Mouse (Mus musculus) urinary bladder, postnatal 25 days (tissue): ENCODE measurements around the gene Igfbp2.

Experiments
- DNase-seq: peaks from one replicate; pipeline ENCODE4 v3.0.0; 2022; ENCODE audit warnings: low spot score

Igfbp2 gene

DNA sequence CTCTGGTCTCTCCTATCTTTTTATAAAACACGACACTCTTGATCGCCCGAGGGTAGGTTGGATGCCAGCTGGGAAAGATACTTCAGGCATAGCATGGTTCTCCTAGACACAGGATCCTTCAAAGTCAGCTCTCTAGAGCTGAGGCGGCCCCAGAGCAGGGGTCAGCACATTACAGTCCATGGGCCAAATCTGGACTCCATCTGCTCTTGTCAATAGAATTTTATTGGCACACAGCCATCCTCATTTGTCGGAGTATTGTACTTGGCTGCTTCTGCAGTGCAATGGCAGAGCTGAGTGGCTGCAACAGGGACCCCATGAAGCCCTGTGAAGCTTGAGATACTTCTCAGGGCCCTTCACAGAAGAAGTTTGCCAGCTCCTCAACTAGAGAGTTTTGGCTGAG is 9.1 kb upstream of the Igfbp2 start:
- DNase-seq = no peak

DNA sequence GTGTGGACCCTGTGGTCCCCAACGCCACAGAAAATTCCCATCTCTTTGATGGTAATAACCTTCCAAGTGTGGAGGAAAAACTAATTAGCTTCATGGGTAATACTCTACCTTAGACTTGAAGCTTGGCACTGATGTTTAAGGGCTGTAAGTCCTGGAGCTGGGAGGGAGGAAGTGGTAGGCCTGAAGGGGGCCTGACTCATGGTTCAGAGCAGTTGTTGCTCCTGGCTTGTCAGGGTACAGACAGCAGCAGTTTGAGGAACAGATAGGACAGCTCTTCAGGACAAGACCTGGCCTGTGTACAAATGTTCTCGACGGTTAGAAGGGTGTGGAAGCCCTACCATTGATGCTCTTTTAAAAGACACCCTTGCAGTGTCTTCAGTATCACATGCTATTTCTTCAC is 8.7 kb upstream of the Igfbp2 start:
- DNase-seq = no peak

DNA sequence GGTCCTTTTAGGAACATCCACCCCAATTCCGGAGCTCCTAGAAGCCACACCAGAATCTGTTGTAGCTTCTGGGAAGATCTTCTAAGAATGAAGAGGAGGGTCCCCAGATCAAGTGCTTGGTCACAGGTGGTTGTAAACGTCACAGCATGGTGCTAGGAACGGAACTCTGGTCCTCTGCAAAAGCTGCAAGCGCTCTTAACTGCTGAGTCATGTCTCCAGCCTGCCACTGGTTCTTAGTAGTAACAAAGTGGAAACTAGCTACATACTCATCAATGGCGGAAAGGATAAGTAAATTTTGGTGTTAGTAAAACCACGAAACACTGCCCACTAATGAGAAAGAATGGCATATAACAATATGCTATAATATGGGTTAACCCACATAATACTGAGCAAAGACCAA is 4.3 kb upstream of the Igfbp2 start:
- DNase-seq = no peak

DNA sequence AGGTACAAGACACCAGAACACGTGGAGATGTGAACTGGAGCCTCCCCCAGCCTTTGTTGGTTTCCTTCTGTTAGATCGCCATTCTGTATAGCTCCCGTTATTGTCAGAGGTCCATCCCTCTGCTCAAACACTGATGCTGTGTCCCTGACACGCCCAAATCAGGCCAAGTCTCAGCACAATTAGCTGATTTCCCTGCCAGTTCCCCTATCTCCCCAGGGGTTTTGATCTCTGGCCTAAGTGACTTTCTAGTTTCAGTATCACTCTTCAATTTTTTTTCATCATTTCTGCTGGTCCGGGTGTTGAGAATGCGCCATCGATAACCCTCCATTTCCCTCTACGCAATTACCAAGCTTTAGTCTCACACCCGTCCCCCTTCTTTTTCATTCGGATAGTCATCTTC is 1.4 kb upstream of the Igfbp2 start:
- no peak for DNase-seq

DNA sequence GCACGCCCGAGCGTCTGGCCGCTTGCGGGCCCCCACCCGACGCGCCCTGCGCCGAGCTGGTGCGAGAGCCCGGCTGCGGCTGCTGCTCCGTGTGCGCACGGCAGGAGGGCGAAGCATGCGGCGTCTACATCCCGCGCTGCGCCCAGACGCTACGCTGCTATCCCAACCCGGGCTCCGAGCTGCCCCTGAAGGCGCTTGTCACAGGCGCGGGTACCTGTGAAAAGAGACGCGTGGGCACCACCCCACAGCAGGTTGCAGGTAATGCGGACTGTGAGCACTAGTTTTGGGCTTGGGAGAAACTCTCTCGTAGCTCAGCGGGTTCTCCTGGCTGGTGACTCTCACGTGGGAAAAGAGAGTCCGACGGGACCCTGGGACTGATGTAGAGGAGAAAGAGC is 401 bp downstream of the Igfbp2 start:
- peak; percentile 12 for DNase-seq

DNA sequence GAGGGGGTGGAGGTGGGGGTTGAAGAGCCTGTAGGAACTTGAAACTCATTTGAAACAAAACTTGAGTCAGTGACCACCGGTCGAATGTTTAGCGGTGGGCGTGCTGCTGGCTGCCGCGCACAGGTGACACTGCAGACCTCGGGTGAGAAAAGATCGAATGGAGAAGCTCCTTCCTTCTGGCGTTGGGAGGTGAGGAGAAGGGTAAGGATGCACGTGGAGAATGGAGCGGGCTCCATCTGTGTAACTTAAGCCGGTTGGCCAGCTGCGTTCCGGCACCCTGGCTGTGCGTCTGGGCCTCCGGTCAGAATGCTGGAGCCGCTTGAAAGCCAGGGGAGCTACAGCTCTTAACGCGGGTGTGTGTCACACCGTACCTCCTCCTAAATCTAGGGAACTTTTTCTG is 983 bp downstream of the Igfbp2 start:
- DNase-seq = no peak

DNA sequence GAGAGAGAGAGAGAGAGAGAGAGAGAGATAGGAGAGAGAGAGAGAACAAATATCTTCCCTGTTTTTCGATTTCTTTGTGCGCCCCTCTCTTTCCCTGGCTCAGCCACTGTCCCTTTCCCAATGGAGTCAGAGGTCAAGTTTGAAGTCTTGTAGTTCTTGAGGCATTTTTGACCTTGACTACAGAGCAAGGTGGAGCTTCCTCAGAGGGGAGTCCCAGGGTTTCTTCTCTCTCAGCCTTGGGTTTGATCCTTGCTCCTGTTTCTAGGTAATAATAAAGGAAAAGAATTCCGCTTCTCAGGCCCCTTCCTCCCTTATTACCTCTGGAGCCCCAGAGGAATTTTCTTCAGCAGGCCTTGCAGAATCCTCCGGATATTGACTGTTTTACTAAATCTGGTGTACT is 1.6 kb downstream of the Igfbp2 start:
- DNase-seq = no peak

DNA sequence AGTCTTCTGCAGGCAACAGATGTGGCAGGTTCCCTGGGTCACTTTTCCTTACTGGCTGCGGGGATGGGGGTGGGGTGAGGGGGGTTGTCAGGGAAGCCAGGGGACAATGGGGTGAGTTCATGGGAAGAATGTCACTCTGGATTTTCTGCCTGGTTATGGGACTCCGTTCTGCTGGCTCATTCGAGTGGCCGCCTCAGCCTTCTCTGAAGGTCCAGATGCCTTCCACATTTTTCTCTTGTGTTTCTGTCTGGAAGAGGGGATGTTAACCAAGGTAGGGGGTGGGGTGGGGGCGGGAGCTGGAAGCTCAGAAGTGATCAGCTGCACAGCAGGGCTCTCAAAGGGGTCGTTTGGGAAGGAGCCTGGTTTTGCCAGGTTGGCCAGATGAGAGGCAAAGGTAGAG is 2.1 kb downstream of the Igfbp2 start:
- DNase-seq = no peak

DNA sequence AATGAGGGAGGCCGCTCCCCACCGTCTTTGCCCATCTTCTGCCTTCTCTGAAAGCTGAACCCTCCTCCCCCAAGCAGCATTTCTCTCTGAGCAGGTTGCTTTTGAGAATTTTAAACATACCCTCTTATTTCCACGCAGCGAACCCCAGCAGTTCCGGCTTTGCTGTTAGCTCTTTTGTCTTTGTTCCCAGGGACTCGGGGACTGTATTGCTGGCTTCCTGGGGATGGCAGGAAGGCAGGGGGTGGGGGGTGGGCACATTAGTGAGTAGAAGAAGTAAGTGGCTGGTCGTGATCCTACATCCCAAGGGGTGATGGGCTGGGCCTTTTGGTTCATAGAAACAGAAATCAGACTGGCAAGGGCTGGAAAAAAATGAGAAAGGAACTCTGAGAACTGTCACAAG is 2.6 kb downstream of the Igfbp2 start:
- no peak for DNase-seq

DNA sequence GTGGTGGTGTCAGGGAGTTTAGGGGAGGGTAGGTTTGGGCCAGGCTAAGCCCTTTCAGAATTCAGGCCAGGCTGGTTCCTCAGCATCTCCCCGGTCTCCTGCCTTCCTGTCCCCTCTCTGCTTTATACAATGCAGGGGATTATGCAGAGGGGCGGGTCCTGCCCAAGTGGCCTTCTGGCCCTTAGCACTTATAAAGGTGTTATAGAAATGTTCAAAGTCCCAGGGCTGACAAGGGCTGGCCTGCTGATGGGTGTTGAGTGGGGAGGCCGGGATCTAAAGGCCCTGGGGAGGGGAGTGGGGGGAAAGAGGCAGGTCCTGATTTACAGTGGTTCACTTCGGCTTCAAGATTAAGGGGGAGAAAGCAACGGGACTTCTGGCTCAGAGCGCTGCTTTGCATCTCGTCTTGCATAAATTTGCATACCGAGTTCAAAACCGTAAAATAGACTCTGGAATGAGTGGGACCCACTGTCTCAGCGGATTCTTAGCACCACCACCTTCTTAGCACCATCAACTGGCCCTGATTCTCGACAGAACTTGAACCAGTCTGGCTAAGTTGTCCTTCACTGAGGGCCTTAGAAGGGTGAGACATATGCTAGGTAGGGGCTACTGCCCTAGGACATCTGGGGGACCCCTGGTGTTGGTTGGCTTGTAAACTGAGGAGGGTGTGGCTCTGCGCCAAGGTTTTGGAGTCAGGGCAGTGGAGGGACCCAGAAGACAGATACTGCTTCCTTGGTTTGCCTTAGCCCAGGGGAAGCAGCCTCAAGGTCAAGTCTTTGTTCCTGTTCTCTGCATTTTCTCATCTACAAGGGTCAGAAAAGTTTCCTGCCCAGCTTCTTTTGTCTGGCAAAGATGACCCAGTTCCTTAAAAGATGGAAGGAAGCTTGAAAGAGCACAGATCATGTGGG is 3.4 kb downstream of the Igfbp2 start:
- DNase-seq = no peak

DNA sequence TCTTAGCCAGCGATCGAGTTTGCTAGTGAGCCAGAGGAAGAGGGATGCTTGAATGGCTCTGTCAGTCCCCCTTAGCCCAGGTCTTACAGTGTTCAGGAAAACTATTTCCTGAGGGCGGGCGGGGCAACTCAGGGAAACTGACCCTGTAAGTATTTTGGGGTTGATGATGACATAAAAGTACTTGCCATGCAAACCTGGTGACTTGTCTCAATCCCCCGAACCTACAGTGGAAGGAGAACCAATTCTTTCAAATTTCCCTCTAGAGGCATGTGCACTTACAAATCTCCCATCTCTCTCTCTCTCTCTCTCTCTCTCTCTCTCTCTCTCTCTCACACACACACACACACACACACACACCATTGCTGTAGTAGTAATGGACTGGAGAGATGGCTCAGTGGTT is 4.5 kb downstream of the Igfbp2 start:
- DNase-seq = no peak

DNA sequence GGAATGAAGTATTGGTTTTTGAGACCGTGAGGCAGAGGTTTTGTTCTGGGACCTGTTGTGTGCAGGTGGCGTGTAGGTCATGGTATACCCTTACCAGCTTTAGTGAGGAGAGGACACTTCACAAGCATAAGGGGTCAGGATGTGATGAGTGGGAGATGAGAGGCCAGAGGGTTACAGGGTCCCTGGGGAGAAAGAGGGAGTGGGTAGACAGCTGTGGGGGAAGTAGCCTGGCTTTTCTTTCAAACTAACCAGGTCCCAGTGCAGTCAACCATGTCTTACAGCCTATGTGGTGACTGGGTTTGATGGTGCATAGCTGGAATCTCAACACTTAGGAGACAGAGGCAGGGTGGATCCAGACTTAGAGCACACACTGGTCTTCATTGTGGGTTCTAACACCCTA is 6.2 kb downstream of the Igfbp2 start:
- DNase-seq = no peak

DNA sequence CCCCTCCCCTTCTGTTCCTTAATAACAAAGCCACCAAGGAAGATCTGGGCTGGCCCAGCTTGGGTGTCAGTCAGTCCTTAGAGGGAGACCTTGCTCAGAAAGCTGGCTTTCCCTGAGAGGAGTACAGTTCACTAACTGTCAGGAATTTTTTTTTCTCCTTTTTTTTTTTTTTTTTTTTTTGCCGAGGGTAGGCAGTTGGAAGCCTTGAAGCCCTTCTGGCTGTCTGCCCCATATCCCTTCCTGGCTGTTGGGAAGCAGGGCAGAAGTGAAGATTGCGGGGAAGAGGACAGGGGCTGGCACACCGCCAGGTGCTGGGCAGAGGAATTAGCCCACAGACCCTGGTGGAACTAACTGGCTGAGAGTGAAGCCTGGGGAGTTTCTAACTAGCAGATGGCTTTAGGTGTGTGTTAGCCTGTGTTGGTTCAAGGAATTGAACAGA is 8.4 kb downstream of the Igfbp2 start:
- no peak for DNase-seq

DNA sequence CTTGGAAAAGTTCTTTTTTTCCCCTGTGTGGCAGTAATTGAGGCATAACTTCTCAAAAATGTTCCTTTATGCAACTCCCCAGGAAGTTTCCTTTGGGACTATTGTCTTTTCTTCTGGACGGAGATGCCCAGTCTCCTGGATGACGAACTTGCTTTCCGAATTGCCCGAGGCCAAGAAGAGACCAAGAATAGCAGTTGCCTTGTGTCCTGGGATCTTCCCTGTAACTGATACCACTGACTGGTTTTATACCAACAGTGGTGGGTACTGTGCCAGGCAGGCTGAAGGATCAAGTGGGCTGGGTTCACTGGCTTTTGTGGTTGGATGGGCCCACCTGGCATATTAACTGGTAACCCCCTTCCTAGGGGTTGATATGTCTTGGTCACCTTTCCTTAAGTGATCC is 9.3 kb downstream of the Igfbp2 start:
- DNase-seq = no peak

DNA sequence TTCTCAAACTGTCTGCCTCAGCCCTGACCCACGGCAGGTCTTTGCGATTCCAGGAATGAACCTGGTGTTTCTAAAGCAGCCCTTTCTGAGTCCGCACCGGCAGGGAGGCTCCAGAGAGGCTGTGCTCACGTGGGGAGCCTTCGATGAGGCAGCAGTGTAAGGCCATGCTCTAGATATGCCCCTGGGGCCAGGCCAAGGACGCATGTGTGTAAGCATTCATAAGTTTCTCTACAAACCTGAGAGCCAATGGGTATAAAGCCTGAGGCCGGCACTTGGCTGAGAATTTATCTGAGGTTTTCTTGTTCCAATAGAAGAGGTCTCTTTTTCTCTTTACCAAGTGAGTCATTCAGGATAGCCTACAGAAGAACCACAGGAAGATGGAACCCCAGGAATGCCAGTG is 15.1 kb downstream of the Igfbp2 start:
- no peak for DNase-seq

DNA sequence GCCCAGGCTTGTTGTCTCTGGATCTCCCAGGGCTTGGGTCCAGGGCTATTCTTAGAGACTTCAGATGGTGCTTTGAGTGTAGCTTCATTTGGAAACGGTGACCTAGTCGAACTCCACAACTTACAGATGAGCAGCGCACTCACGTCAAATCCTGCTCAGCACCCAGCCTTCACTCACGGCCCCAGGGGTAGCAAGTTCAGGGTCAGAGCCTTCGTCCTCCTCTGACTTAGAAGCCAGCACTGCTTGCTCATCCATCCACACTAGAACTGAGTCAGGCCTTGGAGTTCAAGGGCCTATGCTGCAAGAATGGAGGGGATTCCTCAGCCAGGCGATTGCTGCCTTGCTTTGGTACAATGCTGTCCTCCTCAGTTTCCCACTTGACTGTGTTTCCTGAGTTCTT is 15.5 kb downstream of the Igfbp2 start:
- DNase-seq = no peak

DNA sequence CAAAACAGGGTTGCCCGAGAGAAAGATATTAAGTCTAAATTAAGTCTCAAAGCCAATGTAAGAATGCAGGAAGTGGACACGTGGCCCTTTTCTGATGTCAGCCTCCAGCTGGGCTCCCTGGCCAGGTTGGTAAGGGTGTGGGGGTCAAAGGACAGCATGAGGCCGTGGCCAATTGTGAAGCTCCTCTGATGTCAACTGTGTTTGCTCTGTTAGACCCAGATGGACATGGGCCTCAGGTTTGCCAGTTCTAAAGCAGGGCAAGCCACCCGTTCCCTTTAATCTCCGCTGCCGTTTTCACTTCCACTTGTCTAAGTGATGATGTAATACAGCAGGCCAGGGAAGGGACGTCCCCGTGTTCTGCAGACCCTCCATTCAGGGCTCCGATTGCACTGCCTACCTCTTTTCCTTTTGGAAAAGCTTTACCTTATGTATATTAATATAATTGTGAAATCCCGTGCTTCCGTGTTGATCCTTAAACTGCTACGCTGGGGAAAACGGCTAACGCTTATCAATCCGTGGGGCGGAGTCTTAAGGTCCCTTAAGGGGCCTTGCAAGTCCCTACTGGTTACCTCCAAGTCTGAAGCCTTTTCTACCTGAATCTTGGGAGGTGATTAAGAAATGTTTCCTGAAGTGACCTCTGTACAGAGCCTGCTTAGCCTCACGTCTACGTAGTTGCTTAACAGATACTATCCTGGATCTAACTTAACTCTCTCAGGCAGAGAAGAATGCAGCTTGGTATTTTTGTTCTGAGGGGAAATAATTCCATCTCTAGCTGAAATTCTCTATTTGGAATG is 18.6 kb downstream of the Igfbp2 start:
- DNase-seq = no peak

DNA sequence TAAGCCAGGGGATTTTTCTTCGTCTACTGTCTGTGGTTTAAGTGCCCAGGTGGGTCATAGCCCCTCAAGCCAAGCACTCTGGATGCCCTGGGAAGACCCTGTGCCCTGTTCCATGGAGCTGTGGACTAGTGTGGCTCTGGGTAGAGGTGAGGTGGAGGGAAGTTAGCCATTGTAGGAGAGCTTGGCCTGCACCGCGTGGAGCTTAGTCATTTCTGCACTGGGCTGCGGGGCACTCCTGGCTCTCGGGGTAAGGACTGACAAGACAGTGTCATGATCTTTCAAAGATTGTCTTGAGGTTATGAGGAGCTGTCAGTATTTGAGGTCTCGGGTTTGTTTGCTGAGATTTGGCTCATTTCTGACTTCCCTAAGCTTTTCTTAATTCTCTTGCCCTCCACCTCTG is 20.4 kb downstream of the Igfbp2 start:
- no peak for DNase-seq

DNA sequence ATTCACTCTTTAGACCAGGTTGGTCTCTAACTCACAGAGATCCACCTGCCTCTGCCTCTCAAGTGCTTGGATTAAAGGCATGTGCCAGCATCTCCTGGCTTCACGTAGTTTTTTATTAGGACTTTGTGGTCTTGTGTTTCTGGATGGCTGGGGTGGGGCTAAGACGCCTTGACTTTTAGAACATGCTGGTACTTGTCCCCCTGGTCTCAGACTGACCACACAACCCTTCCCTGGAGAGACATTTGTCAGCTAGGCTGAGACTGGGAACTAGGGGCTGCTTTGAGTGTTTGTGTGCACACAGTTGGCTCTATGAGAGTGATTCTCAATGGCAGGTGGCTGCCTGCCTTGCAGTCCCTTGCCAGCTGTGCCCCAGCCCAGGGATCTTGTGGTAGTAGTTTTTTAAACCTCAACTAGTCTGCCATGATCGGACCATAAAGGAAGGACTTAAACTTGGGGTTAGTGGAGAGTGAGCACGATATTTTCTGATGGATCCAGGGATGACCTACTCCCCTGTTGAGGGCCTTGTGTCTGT is 23.6 kb downstream of the Igfbp2 start:
- DNase-seq = no peak

DNA sequence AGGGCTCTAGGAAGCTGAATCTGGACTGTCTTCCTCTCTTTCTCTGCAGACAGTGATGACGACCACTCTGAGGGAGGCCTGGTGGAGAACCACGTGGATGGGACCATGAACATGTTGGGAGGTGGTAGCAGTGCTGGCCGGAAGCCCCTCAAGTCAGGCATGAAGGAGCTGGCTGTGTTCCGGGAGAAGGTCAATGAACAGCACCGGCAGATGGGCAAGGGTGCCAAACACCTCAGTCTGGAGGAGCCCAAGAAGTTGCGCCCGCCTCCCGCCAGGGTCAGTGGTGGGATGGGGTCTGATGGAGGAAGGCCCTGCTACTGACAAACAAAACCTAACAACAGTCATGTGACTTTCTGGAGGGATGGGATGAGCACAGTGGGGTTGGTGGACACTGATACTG is 24.7 kb downstream of the Igfbp2 start:
- no peak for DNase-seq

DNA sequence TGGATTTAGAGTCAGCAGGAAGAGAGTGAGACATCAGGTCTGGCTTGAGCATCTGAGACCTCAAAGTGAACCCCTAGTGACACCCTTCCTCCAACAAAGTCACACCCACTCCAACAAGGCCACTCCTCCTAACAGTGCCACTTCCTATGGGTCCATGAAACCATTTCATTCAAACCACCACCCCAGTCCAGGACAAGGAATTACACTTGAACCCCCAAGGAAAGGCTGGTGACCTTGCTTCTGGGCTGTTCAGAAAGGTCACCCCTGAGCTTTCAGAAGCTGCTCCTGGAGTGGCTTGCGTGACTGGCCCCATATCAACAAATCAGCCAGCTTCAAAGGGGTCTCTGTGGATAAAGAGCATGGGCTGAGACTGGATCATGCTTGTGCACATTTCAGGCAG is 29.5 kb downstream of the Igfbp2 start:
- no peak for DNase-seq

DNA sequence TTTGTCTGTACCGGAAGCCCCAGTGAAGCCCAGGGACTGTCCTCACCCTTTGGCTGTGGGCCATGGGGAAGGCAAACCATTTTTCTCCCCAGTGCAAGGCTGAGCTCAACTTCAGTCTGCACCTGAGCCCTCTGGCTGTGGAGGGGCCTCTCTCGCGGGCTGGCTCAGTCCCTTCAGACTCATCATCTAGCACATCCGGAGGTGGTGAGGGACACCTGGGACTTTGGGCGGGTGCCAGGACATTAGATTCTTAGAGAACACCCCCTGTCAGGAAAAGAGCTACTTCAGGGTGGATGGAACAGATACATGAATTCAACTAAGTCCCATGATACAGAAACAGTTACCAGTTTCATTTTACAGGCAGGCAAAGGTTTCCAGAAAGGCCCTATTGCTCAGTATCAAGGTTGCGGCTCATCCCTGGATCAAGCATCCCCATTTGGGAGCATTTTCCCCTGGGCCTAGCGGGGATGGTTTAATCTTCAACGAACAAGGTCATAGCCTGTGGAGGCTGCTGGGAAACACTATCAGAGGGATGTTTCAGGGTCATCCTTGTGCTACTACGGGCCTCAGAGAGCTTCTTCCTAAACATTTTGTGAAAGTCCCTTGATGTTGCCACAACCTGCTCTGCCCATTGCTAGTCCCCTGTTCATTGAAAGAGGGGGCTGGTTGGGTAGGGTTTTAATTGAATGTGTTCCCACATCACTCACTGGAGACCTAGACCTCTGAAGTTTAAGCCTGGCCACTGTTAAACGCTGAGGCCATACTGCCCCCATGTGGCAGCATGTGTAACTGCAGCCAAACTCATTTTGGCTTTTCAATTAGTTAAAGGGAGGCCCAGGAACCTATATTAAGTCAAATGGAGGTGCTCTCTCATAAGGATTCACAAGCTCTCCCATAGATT is 30.3 kb downstream of the Igfbp2 start:
- no peak for DNase-seq
